Mouse (Mus musculus) testis, adult 2 months (tissue): ENCODE results near the gene Plppr1.

Experiments used
- CTCF ChIP-seq: fragments of 200-500 bp; IDR thresholded peaks from 2 replicates; pipeline ENCODE4 v1.5.1; 2012; ENCODE audit warnings: low read depth, mild to moderate bottlenecking, inconsistent platforms, low read length, moderate library complexity; ENCODE audit not compliant: control insufficient read depth, insufficient read depth, insufficient replicate concordance
- POLR2A ChIP-seq: fragments of 200-500 bp; IDR thresholded peaks from 2 replicates; pipeline ENCODE4 v1.6.1; 2012; ENCODE audit warnings: low read depth, mild to moderate bottlenecking, inconsistent platforms, low read length, moderate library complexity; ENCODE audit not compliant: control insufficient read depth

DNA sequence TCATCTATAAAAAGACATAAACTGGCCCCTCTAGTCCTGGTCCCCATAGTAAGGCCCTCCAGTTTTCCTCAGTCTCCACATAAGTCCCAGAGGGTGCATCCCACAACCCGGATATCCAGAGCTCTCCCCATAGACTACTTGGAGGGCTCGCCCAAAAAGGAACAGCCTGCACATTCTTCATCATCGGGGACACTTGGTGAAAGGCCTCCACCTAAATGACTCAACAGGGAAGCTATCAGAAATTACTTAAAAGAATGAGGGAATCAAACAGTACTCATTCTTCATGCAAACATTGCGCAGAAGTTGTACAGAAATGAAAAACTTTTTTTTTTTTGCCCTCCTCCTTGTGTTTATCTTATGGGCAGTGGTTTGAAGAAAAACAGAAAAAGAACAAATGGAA is 291.4 kb downstream of the Plppr1 start:
- no peak for TF ChIP-seq CTCF
- TF ChIP-seq POLR2A: no peak
